Mouse (Mus musculus) adrenal gland (tissue): ENCODE data around the gene Cercam.
"Not testable (repeated sequence)": the region's sequence is repeated elsewhere in the genome, so short reads cannot be mapped to it uniquely, and the experiment has no call there.

Source experiments
- intact Hi-C: fragments of 180-260 bp; cut with DNase I; formaldehyde crosslinking; loops from one replicate; pipeline ENCODE4 v1.15.1; 2025
- microRNA-seq, 2 experiments: library from miRNA; unstranded; fragments of <30 nt; microRNA quantifications; one replicate each; pipeline ENCODE4; 2019

Gene Cercam

GRCm38 (mm10) chr2:29889991-29890833 lies 21.2 kb downstream of the Cercam start:
- intact Hi-C loops = no loop called here

- intact Hi-C loops = no loop called here
These were observed 22.8 kb downstream of the Cercam start for GRCm38 (mm10) chr2:29891773-29892172.

GRCm38 (mm10) chr2:29896071-29896470 lies 27.1 kb downstream of the Cercam start:
- intact Hi-C loops = no loop called here

- intact Hi-C loops = no loop called here
These were observed 28.4 kb downstream of the Cercam start for GRCm38 (mm10) chr2:29897366-29897765.

- intact Hi-C loops = no loop called here
These were observed 29.1 kb downstream of the Cercam start for GRCm38 (mm10) chr2:29898081-29898480.

- intact Hi-C loops = no loop called here
These were observed 33.2 kb downstream of the Cercam start for GRCm38 (mm10) chr2:29902194-29902593.

GRCm38 (mm10) chr2:29908171-29908570 lies 39.2 kb downstream of the Cercam start:
- intact Hi-C loops = not testable (repeated sequence)

GRCm38 (mm10) chr2:29910042-29910441 lies 41.1 kb downstream of the Cercam start:
- intact Hi-C loops = no loop called here

GRCm38 (mm10) chr2:29917621-29918020 lies 48.7 kb downstream of the Cercam start:
- intact Hi-C loops = no loop called here

GRCm38 (mm10) chr2:29922011-29922410 lies 53.0 kb downstream of the Cercam start:
- intact Hi-C loops = no loop called here

- intact Hi-C loops = no loop called here
These were observed 57.6 kb downstream of the Cercam start for GRCm38 (mm10) chr2:29926542-29926941.

GRCm38 (mm10) chr2:29930506-29930905 lies 61.5 kb downstream of the Cercam start:
- intact Hi-C loops = loop anchor here (5.0 kb wide), 1 partner anchor 47 kb away; no protein-coding TSS in a partner anchor

GRCm38 (mm10) chr2:29931194-29931593 lies 62.2 kb downstream of the Cercam start:
- intact Hi-C loops = loop anchor here (5.0 kb wide), 1 partner anchor 46 kb away; no protein-coding TSS in a partner anchor

Small RNA genes within 50 kb of the gene (microRNA-seq; reads per million reads assigned to microRNA genes)
- 0 reads per million in 2 experiments for gene Mir219a-2
- 0 reads per million in 2 experiments for gene Mir219b
